Mouse (Mus musculus) testis, adult 2 months (tissue): ENCODE data around the gene Tmem108. TPM values are rescaled to one million over a fixed set of nuclear protein-coding genes. Genes with fewer than 3 reads are reported as not detected.

Experiments used
- H3K27ac ChIP-seq: fragments of 200-500 bp; 2 replicates; pipeline ENCODE4 v1.5.1; 2012; ENCODE audit warnings: low read depth, low read length; ENCODE audit not compliant: control insufficient read depth, insufficient read depth
- H3K27me3 ChIP-seq: fragments of 200-500 bp; 2 replicates; pipeline ENCODE4 v1.6.1; 2012; ENCODE audit warnings: mild to moderate bottlenecking, low read length, moderate library complexity; ENCODE audit not compliant: control insufficient read depth, insufficient read depth
- H3K36me3 ChIP-seq: fragments of 200-500 bp; 2 replicates; pipeline ENCODE4 v1.6.1; 2012; ENCODE audit warnings: mild to moderate bottlenecking, low read length; ENCODE audit not compliant: control insufficient read depth, insufficient read depth
- H3K4me1 ChIP-seq: fragments of 200-500 bp; 2 replicates; pipeline ENCODE4 v1.6.1; 2012; ENCODE audit warnings: low read length; ENCODE audit not compliant: control insufficient read depth, insufficient read depth
- H3K4me3 ChIP-seq: fragments of 200-500 bp; 2 replicates; pipeline ENCODE4 v1.5.1; 2012; ENCODE audit warnings: low read depth, mild to moderate bottlenecking, low read length, moderate library complexity, mixed read lengths; ENCODE audit not compliant: control insufficient read depth
- CTCF ChIP-seq: fragments of 200-500 bp; IDR thresholded peaks from 2 replicates; pipeline ENCODE4 v1.5.1; 2012; ENCODE audit warnings: low read depth, mild to moderate bottlenecking, inconsistent platforms, low read length, moderate library complexity; ENCODE audit not compliant: control insufficient read depth, insufficient read depth, insufficient replicate concordance
- POLR2A ChIP-seq: fragments of 200-500 bp; IDR thresholded peaks from 2 replicates; pipeline ENCODE4 v1.6.1; 2012; ENCODE audit warnings: low read depth, mild to moderate bottlenecking, inconsistent platforms, low read length, moderate library complexity; ENCODE audit not compliant: control insufficient read depth
- polyA plus RNA-seq: library from polyadenylated mRNA; depleted of rRNA; stranded (reverse); fragments of >200 nt; gene quantifications from 2 replicates; pipeline ENCODE4 v1.2.3, GENCODE M21; 2012

The Tmem108 gene
- polyA plus RNA-seq, 1 experiment, result 4.7 TPM

DNA sequence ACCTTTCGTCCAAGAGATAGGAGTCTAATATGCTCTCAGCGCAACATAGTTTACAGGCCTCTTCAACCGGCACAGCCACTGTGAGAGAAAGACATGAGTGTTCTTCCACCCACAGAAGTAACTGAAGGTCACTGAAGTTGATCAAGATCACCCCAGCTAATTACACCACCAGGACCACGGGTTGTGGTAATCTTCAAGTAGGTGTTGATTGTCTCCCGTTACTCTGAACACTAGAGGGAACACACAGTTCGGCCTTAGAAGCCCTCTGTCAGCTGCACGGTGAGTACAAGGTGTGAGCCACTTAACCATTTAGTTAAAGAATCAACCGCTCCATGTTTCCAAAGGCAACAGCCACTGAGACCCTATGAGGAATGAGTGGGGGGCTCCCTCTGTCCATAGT lies 269.7 kb downstream of the Tmem108 start:
- Histone ChIP-seq H3K36me3 (no peaks in the 10 kb centered on the region), H3K27ac (no peak overlapping the region), H3K4me1 (peaks cover 20% of the 10 kb centered on the region), H3K27me3 (no peaks in the 10 kb centered on the region), H3K4me3 (no peak overlapping the region)
- no peak for TF ChIP-seq POLR2A

GRCm38 (mm10) chr9:103490439-103490838 lies 271.2 kb downstream of the Tmem108 start:
- Histone ChIP-seq H3K36me3 (no peaks in the 10 kb centered on the region), H3K27me3 (no peaks in the 10 kb centered on the region), H3K4me1 (peaks cover 20% of the 10 kb centered on the region), H3K4me3 (no peak overlapping the region), H3K27ac (no peak overlapping the region)
- peak; percentile 89; the same call in 1 of the 2 replicates for TF ChIP-seq CTCF
- TF ChIP-seq POLR2A, result no peak

GRCm38 (mm10) chr9:103489883-103490282 lies 271.8 kb downstream of the Tmem108 start:
- no peak overlapping the region for H3K4me3 ChIP-seq
- H3K27ac ChIP-seq, result no peak overlapping the region
- H3K4me1 ChIP-seq, result peaks cover 20% of the 10 kb centered on the region
- no peaks in the 10 kb centered on the region for H3K36me3 ChIP-seq
- TF ChIP-seq POLR2A (no peak), CTCF (no peak)
- no peaks in the 10 kb centered on the region for H3K27me3 ChIP-seq

GRCm38 (mm10) chr9:103489096-103489495 lies 272.5 kb downstream of the Tmem108 start:
- TF ChIP-seq POLR2A (0 out of 2 replicates have a peak, but pooled peaks have one; percentile 25), CTCF (no peak)
- H3K27ac ChIP-seq, result peak overlapping the region; percentile 9
- no peaks in the 10 kb centered on the region for H3K27me3 ChIP-seq
- peak overlapping the region; percentile 27 for H3K4me3 ChIP-seq
- H3K36me3 ChIP-seq, result no peaks in the 10 kb centered on the region
- peaks cover 20% of the 10 kb centered on the region for H3K4me1 ChIP-seq

GRCm38 (mm10) chr9:103486262-103486661 lies 275.4 kb downstream of the Tmem108 start:
- Histone ChIP-seq H3K36me3 (no peaks in the 10 kb centered on the region), H3K4me1 (peaks cover 25% of the 10 kb centered on the region), H3K27ac (no peak overlapping the region), H3K4me3 (no peak overlapping the region), H3K27me3 (no peaks in the 10 kb centered on the region)
- TF ChIP-seq POLR2A, result no peak
- TF ChIP-seq CTCF, result no peak

DNA sequence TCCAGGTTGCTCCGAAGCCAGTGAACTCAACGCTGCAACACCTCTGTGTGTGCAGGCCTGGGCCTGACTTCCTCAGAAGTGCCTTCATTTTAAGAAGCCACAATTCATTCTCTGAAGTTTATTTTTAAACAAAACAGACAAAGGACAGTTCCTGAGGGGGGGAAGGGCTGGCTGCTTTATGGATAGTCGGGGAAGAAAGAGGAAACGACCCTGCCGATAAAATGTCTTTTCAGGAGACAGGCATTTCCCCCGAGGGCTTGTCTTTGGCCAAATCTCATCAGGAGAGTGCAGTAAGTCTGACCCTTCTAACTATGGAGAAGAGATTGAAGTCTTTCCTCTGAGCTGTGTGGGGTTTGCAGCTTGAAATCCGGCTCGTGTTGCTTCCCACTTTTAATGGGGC lies 276.0 kb downstream of the Tmem108 start:
- peaks cover 25% of the 10 kb centered on the region for H3K4me1 ChIP-seq
- H3K36me3 ChIP-seq, result no peaks in the 10 kb centered on the region
- no peak overlapping the region for H3K4me3 ChIP-seq
- no peaks in the 10 kb centered on the region for H3K27me3 ChIP-seq
- no peak overlapping the region for H3K27ac ChIP-seq
- TF ChIP-seq POLR2A (no peak), CTCF (no peak)

DNA sequence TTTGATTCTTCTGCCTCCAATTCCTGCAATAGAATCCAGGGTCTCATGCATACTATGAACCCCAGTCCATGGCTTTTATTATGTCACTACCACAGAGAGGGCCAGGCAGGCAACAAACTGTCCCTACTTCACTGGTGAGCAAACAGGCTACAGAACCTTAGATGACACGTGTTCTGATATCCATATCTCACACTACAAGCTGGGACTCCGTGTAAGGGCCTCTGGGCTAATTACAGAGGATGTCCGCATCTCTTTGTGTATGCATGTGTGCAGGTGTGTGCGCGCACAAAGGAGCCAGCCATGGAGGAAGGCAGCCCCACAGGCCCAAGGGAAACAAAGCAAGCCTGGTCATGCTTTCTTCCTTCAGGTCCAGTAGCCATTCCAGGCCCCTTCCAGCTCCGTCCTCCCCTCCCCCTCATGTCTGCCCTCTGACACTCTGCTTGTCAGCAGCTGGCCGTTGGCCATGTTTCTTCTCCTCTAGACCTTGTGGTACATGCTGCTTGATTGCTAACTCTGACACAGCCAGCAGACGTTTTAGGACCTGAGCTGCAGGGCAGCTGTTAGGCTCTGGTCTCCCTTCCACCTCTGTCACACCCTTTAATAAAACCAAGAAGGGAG lies 280.9 kb downstream of the Tmem108 start:
- H3K27ac ChIP-seq, result no peak overlapping the region
- no peak overlapping the region for H3K4me3 ChIP-seq
- H3K36me3 ChIP-seq, result no peaks in the 10 kb centered on the region
- TF ChIP-seq CTCF, result no peak
- no peak for TF ChIP-seq POLR2A
- H3K27me3 ChIP-seq, result no peaks in the 10 kb centered on the region
- H3K4me1 ChIP-seq, result peaks cover 5% of the 10 kb centered on the region

DNA sequence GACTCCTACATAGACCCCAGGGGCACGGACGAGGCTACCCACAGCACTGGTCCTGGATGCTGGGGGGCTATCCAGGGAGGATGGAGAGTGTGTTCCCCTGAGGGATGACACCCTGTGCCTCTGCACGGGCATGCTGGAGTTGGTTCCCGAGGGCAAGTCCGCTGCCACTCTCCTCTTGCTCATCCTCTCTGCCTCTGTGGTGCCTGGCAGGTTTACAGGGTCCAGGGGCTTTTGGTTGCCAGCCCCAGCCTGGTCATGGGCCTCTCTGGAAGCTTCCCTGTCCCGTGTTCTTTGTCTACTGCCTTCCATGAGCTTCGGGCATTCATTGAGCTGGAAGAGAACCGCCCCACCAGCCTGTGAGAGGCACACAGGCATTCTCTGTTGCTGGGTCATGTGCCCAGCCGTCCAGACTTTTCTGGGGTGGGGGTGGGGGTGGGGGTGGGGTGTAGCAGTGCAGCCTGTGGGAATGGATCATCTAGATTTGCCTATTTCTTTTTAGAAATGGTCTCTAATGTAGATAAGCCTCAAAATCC lies 281.5 kb downstream of the Tmem108 start, which contains the start of gene Bfsp2:
Bfsp2 (minus strand) TSS at position 377 of the 533 bp plus-strand sequence.
- no peaks in the 10 kb centered on the region for H3K36me3 ChIP-seq
- H3K27ac ChIP-seq, result no peak within 1 kb of the TSS
- no peaks in the 10 kb centered on the region for H3K27me3 ChIP-seq
- TF ChIP-seq CTCF (no peak), POLR2A (no peak)
- no peak within 1 kb of the TSS for H3K4me3 ChIP-seq
- H3K4me1 ChIP-seq, result peaks cover 5% of the 10 kb centered on the region
